Mouse (Mus musculus): ENCODE results near the gene Amhr2.

GRCm38 (mm10) chr15:102459381-102459780 is 14.2 kb downstream of the Amhr2 start:
- no peak for TF ChIP-seq GATA1 (IDR thresholded peaks at IDR 0.05; ENCODE audit: borderline replicate concordance, low read length)
- TF ChIP-seq FLI1 (IDR thresholded peaks at IDR 0.05; ENCODE audit: low read length) = no peak

All from megakaryocyte, embryonic 14.5 days (primary cell).